Mouse (Mus musculus) urinary bladder, postnatal 25 days (tissue): Measurements from ENCODE around the gene Traf4.
"Not testable (repeated sequence)": the region's sequence is repeated elsewhere in the genome, so short reads cannot be mapped to it uniquely, and the experiment has no call there.

Experiments used
- DNase-seq: peaks from one replicate; pipeline ENCODE4 v3.0.0; 2022; ENCODE audit warnings: low spot score

Gene Traf4

GRCm38 (mm10) chr11:78164924-78165760 lies at the start of gene Traf4:
Traf4 (minus strand) TSS chr11:78165589.
- peak; percentile 83 for DNase-seq

- DNase-seq, result no peak
Observed at GRCm38 (mm10) chr11:78213086-78213817, 47.9 kb upstream of the Traf4 start.

GRCm38 (mm10) chr11:78211513-78211912 lies 46.1 kb upstream of the Traf4 start:
- DNase-seq, result no peak

GRCm38 (mm10) chr11:78210615-78211014 lies 45.2 kb upstream of the Traf4 start:
- no peak for DNase-seq

GRCm38 (mm10) chr11:78209886-78210285 lies 44.5 kb upstream of the Traf4 start:
- DNase-seq, result no peak

GRCm38 (mm10) chr11:78207190-78207589 lies 41.8 kb upstream of the Traf4 start:
- no peak for DNase-seq

- DNase-seq, result no peak
Observed at GRCm38 (mm10) chr11:78205361-78206206, 40.2 kb upstream of the Traf4 start.

- DNase-seq, result no peak
Observed at GRCm38 (mm10) chr11:78204287-78204686, 38.9 kb upstream of the Traf4 start.

GRCm38 (mm10) chr11:78202372-78202771 lies 37.0 kb upstream of the Traf4 start:
- no peak for DNase-seq

GRCm38 (mm10) chr11:78195101-78195863 lies 29.9 kb upstream of the Traf4 start:
- no peak for DNase-seq

- DNase-seq, result peak; percentile 73
Observed at GRCm38 (mm10) chr11:78194411-78195100, 29.2 kb upstream of the Traf4 start.

- DNase-seq, result no peak
Observed at GRCm38 (mm10) chr11:78193113-78193512, 27.7 kb upstream of the Traf4 start, which contains the start of gene Proca1. Proca1 (plus strand) TSS chr11:78193392.

- DNase-seq, result no peak
Observed at GRCm38 (mm10) chr11:78190041-78190440, 24.7 kb upstream of the Traf4 start.

- DNase-seq, result peak; percentile 50
Observed at GRCm38 (mm10) chr11:78189234-78190040, 24.0 kb upstream of the Traf4 start.

- peak; percentile 57 for DNase-seq
Observed at GRCm38 (mm10) chr11:78188331-78189233, 23.2 kb upstream of the Traf4 start, which contains the start of gene Rab34. Rab34 (plus strand) TSS chr11:78188430.

- not testable (repeated sequence) for DNase-seq
Observed at GRCm38 (mm10) chr11:78184702-78185101, 19.3 kb upstream of the Traf4 start.

GRCm38 (mm10) chr11:78183884-78184514 lies 18.6 kb upstream of the Traf4 start:
- DNase-seq, result no peak
